In the genomic region with DNA sequence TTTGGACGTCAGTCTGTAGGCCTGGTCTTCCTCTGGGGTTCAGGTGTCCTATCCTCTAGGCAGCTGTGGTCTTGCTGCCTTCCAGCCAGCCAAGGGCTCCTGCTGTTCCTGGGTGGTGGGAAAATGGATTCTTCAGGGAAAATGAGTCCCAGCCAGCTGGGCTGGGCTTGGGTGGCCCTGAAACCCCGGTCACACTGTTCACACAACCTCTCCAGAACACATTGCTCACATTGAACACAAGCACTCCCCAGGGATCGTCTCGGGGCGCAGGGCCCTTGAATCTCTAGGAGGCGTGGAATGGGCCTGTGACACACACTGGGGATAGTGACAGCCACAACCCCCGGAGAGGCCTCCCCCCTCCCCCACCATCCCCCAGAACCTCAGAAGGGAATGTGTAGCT, we compare ENCODE assay signal across 14 mouse cellular contexts. TPM values are rescaled to one million over a fixed set of nuclear protein-coding genes. Genes with fewer than 3 reads are reported as not detected.
DNase-seq lines count a peak whose midpoint lies in the region; ATAC-seq and TF ChIP-seq lines count a peak whose summit lies in the region.
"Had no signal": no experiment of that assay in that cellular context is flagged by ENCODE, and none has a peak within 500 bp of the region (broad histone marks: within the 10 kb centered on the region; RNA-seq: fewer than 3 reads in every experiment).

No protein-coding gene starts in this region.

- H3K9ac ChIP-seq in heart, embryonic 15.5 days, result no peak overlapping the region
- H3K9ac ChIP-seq in limb, embryonic 12.5 days (replicated peaks), result no peak overlapping the region
- H3K9ac ChIP-seq in forebrain, embryonic 15.5 days (replicated peaks), result no peak overlapping the region
- H3K9ac ChIP-seq: hindbrain, embryonic 14.5 days; midbrain, embryonic 15.5 days; neural tube, embryonic 15.5 days had no signal

- peak overlapping the region; percentile 80 for H3K27ac ChIP-seq in kidney, adult 2 months (ENCODE audit: insufficient read depth, low read depth, low read length)
- peak overlapping the region; percentile 51 for H3K27ac ChIP-seq in embryonic facial prominence, embryonic 10.5 days (replicated peaks)
- H3K27ac ChIP-seq in heart, embryonic 15.5 days, result 0 out of 2 replicates have a peak overlapping the region, but pooled peaks have one; percentile 7
- H3K27ac ChIP-seq in limb, embryonic 12.5 days, result 0 out of 2 replicates have a peak overlapping the region, but pooled peaks have one; percentile 12
- H3K27ac ChIP-seq in forebrain, embryonic 15.5 days (replicated peaks), result no peak overlapping the region
- H3K27ac ChIP-seq: hindbrain, embryonic 14.5 days; midbrain, embryonic 15.5 days; neural tube, embryonic 15.5 days had no signal

- H3K4me1 ChIP-seq in kidney, adult 2 months (ENCODE audit: control insufficient read depth, insufficient read depth, low read length), result peaks cover 56% of the 10 kb centered on the region
- H3K4me1 ChIP-seq in embryonic facial prominence, embryonic 10.5 days, result peaks cover 41% of the 10 kb centered on the region
- H3K4me1 ChIP-seq in heart, embryonic 15.5 days (replicated peaks), result peaks cover 80% of the 10 kb centered on the region
- H3K4me1 ChIP-seq in limb, embryonic 12.5 days (replicated peaks), result peaks cover 34% of the 10 kb centered on the region
- H3K4me1 ChIP-seq in forebrain, embryonic 15.5 days, result no peaks in the 10 kb centered on the region

- TF ChIP-seq CTCF in kidney, adult 2 months (conservative IDR thresholded peaks at IDR 0.05; ENCODE audit: insufficient read depth, insufficient read length, low read depth, low read length), result no peak

- H3K9me3 ChIP-seq in embryonic facial prominence, embryonic 10.5 days, result no peaks in the 10 kb centered on the region
- H3K9me3 ChIP-seq in heart, embryonic 15.5 days (replicated peaks), result no peaks in the 10 kb centered on the region
- H3K9me3 ChIP-seq in limb, embryonic 12.5 days, result no peaks in the 10 kb centered on the region
- H3K9me3 ChIP-seq in forebrain, embryonic 15.5 days, result no peaks in the 10 kb centered on the region
- H3K9me3 ChIP-seq: midbrain, embryonic 15.5 days; neural tube, embryonic 15.5 days had no signal

- no peak for TF ChIP-seq POLR2A in kidney, adult 2 months (IDR thresholded peaks at IDR 0.05; ENCODE audit: low read depth, low read length)

- no peaks in the 10 kb centered on the region for H3K27me3 ChIP-seq in kidney, adult 2 months (replicated peaks; ENCODE audit: control insufficient read depth, insufficient read depth, low read length)
- peaks cover 11% of the 10 kb centered on the region; the same call in 1 of the 2 replicates for H3K27me3 ChIP-seq in embryonic facial prominence, embryonic 10.5 days (replicated peaks; ENCODE audit: low read depth, poor library complexity, severe bottlenecking)
- H3K27me3 ChIP-seq in heart, embryonic 15.5 days, result no peaks in the 10 kb centered on the region
- H3K27me3 ChIP-seq in limb, embryonic 12.5 days, result no peaks in the 10 kb centered on the region
- no peaks in the 10 kb centered on the region for H3K27me3 ChIP-seq in forebrain, embryonic 15.5 days
- H3K27me3 ChIP-seq: midbrain, embryonic 15.5 days had no signal

- 65% methylated on average over 7 of the region's 7 CpGs for WGBS in kidney, adult 2 months
- WGBS in embryonic facial prominence, embryonic 10.5 days, result 80% methylated on average over 7 of the region's 7 CpGs
- WGBS in heart, embryonic 15.5 days, result 60% methylated on average over 7 of the region's 7 CpGs
- WGBS in limb, embryonic 12.5 days, result 78% methylated on average over 7 of the region's 7 CpGs
- 87% methylated on average over 7 of the region's 7 CpGs for WGBS in forebrain, embryonic 15.5 days

- H3K36me3 ChIP-seq in kidney, adult 2 months (ENCODE audit: control insufficient read depth, insufficient read depth, low read length), result no peaks in the 10 kb centered on the region
- no peaks in the 10 kb centered on the region for H3K36me3 ChIP-seq in embryonic facial prominence, embryonic 10.5 days (replicated peaks)
- H3K36me3 ChIP-seq in heart, embryonic 15.5 days, result no peaks in the 10 kb centered on the region
- no peaks in the 10 kb centered on the region for H3K36me3 ChIP-seq in limb, embryonic 12.5 days
- H3K36me3 ChIP-seq in forebrain, embryonic 15.5 days, result no peaks in the 10 kb centered on the region
- H3K36me3 ChIP-seq: midbrain, embryonic 15.5 days; neural tube, embryonic 15.5 days had no signal

- H3K4me3 ChIP-seq in kidney, adult 2 months (ENCODE audit: insufficient read depth, low read depth, low read length), result no peak overlapping the region
- no peak overlapping the region for H3K4me3 ChIP-seq in embryonic facial prominence, embryonic 10.5 days
- H3K4me3 ChIP-seq in heart, embryonic 15.5 days, result no peak overlapping the region
- no peak overlapping the region for H3K4me3 ChIP-seq in limb, embryonic 12.5 days (replicated peaks)
- no peak overlapping the region for H3K4me3 ChIP-seq in forebrain, embryonic 15.5 days
- H3K4me3 ChIP-seq: midbrain, embryonic 15.5 days; neural tube, embryonic 15.5 days had no signal

- no peak for ATAC-seq in heart, embryonic 15.5 days (replicated peaks; ENCODE audit: insufficient number of reproducible peaks, insufficient read depth, low FRiP score, low read depth)
- ATAC-seq in limb, embryonic 12.5 days (ENCODE audit: insufficient number of reproducible peaks, insufficient read depth, low FRiP score, low TSS enrichment, low read depth), result no peak
- ATAC-seq in inflammation-experienced regulatory T-cells, adult 6 months, result no peak
- ATAC-seq in forebrain, embryonic 15.5 days (replicated peaks), result no peak
- ATAC-seq: midbrain, embryonic 15.5 days had no signal

- no peak overlapping the region for H3K4me2 ChIP-seq in heart, embryonic 15.5 days
- no peak overlapping the region for H3K4me2 ChIP-seq in limb, embryonic 12.5 days
- no peak overlapping the region for H3K4me2 ChIP-seq in forebrain, embryonic 15.5 days (replicated peaks)
- H3K4me2 ChIP-seq: hindbrain, embryonic 14.5 days; midbrain, embryonic 15.5 days; neural tube, embryonic 15.5 days had no signal

- DNase-seq in kidney, adult 2 months, result no peak
- no peak for DNase-seq in kidney, adult 8-10 months
- DNase-seq in embryonic facial prominence, embryonic 10.5 days (ENCODE audit: low spot score), result no peak
- DNase-seq in urinary bladder, postnatal 36 days (ENCODE audit: low spot score in 2 of 2), result no peak
- DNase-seq: adrenal gland, adult 8-10 months; cerebellum, adult 11 months; thymus, postnatal 25 days had no signal

RNA-seq across cellular contexts. Expression of a gene that starts 23.2 kb away (rescaled TPM):
- 57.9 and 67.6 TPM in 2 replicates for polyA plus RNA-seq in kidney, adult 2 months (2012; rRNA removed)
- 3.3 and 3.9 TPM in 2 replicates for polyA plus RNA-seq in embryonic facial prominence, embryonic 10.5 days (2016; fragmentation: Nextera tagmentation; extraction: Ambion mirVana)
- polyA plus RNA-seq in heart, embryonic 15.5 days (2015; fragmentation: Nextera tagmentation; extraction: Ambion mirVana), result 7.1 and 11.1 TPM in 2 replicates
- 6.2 and 7.4 TPM in 2 replicates for polyA plus RNA-seq in limb, embryonic 12.5 days (2016; fragmentation: Nextera tagmentation; extraction: Ambion mirVana)
- 1 to 10 TPM; 1.9 to 3.5 (median 2.9) TPM for polyA plus RNA-seq in inflammation-experienced regulatory T-cells, adult 6 months (2017; shearing (Covaris generic))
- 0.79 and 1.2 TPM in 2 replicates for polyA plus RNA-seq in forebrain, embryonic 15.5 days (2015; fragmentation: Nextera tagmentation; extraction: Ambion mirVana)
